Mouse (Mus musculus) right cerebral cortex, postnatal 10 days (tissue): ENCODE data around the gene Zswim8.

Experiments used
- DNase-seq, 2 experiments: peaks; one replicate each; pipeline ENCODE4 v3.0.0; 2021; ENCODE audit warnings: low spot score in 2 of 2

The Zswim8 gene

DNA sequence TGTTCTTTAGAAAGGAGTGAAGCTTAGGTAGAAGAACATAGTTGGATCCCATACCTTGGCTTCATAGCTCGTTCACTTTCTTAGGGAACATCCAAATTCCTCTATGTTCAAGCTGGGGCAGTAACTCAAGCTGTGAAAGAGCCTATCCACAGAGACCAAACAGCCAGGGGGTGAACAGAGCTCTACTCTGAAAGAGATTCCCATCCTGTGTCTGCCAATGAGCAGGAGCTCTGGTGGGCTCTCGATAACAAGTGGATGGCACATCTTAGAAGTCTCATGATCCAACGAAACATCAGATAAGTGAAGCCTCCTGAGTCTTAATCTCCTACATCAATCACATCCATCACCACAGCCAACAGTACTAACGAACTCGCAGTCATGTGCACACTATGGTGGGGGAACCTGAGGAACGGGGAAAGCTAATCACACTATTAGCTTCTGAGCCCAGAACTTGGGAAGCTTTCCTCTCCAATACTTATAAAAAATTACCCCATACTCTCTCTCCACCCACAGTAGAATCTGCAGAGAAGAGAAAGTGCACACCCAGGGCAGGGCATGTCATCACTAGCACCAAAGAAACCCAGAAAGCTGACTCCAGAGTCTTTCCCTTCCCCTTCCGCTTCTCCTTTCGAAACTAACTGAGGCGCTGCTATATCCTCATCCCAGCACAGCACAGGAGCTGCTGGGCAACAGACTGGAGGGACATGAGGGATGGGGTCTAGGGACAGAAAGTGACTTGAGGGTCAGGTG is 23.7 kb downstream of the Zswim8 start:
- no peak for DNase-seq

DNA sequence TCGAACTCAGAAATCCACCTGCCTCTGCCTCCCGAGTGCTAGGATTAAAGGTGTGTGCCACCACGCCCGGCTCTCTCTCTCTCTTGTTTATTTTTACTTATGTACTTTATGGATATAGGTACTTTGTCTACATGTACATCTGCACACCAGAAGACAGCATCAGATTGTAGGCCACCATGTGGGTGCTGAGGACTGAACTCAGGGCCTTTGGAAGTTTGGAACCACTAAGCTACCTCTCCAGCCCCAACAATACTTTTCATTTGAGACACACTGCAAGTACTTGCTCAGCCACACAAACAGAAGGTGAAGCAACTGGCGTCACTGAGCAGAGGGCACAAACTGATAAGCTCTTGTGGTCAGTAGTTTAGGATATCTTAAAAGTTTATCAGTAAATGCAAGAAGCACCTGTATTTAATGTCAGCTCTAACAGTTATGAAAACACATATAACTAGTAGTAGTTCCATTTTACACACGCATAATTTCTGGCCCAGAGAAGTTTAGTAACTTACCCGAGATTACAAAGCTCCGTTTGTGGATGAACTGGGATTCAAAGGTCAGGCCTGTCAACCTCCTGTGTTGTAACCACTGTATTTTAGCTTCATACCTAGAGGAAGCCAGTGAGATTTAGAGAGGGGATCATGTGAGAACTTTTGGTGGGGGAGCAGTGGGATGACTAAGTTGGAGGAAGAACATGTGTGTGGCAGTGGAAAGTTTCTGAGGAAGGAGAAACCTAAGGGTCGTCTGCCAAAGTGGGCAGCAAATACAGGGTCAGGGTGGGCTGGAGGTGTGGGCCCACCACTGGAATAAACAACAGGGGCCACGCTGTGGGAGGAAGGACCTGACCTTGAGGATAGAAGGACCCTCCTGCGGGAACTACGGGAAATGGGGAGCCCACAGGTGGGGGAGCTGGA is 25.9 kb downstream of the Zswim8 start:
- peak in 1 of 2 experiments; percentile 20 for DNase-seq

DNA sequence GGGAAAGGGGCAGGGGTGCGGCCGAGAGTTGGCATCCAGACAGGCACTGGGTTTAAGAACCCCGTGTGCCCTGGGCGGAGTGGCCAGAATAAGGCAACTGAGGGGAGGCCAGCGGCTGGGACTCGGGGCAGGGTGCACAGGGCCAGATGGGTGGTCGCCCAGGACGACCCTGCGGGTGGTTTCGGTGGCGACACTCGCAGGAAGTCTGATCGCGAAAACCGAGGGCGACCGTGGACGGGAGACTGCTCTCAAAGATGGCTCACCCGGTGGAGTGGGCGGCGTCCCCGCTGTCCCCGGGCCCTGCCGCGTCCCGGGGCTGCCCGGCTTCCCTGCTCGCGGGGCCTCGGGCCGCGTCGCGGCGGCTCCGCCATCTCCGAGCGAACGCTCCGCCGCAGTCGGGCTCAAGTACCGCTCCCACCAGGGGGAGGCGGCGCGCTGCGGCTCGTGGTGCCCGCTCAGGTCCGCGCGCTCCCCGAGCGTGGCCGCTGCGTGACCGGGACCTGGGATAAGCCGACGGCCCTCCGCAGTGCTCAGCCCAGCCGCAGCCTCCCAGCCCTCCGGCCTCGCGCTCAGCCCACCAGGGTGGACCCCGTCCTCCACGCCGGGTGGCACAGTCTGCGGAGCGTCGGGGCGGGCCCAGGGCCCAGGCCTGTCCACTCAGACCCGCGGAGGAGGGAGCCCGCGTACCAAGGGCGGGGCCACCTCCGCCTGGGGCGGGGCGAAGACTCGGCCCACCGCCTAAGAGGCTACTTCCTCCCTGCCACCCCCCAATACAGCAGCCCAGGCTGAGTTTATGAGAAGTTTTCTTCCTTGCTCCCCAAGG is 26.8 kb downstream of the Zswim8 start, which contains the start of gene Ndst2:
Gene Ndst2 (minus strand): TSS at position 611 of the 823 bp plus-strand sequence.
- DNase-seq: peak; percentile 89 to 90

DNA sequence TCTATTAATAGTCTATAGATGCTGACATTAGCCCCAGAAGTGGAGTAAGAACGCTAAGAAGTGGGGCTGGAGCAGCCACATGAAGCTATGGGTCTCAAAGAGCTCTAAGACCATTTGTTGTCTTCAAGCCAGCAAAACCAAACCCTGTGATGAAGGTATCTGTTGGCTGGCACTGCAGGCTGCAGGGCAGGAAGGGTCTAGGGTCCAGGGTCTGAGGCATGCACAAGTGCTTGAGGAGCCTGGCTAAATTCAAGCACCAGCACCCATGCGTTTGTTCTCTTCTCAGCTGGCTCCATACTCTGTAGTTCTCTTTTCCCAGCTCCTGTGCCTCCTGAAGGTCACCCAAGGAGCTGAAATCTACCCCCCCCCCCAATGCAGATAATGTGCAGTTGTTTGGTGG is 27.7 kb downstream of the Zswim8 start:
- peak in 1 of 2 experiments; percentile 33 for DNase-seq

DNA sequence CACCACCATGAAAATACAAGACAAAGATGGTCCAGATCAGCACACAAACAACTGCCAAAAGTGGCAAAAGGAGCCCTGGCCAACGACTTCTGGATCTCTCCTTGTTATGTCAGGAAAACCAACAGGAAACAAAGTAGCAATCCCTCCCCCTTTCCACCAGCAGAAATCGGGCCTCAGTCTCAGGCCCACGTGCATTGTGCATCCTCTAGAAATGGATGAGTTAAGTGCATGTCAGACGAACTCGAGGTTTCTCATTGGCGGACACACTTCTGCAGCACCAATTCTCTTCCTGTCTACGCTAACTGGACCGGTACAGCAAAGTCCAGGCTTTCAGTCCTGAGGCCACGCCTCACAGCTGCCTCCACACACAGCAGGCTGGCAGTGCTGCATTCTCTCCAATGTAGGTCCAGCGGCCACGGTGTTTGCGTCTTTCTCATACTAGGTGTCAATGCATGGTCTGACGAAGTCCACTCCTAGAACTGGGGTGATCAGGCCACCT is 28.6 kb downstream of the Zswim8 start:
- peak in 1 of 2 experiments; percentile 37 for DNase-seq

DNA sequence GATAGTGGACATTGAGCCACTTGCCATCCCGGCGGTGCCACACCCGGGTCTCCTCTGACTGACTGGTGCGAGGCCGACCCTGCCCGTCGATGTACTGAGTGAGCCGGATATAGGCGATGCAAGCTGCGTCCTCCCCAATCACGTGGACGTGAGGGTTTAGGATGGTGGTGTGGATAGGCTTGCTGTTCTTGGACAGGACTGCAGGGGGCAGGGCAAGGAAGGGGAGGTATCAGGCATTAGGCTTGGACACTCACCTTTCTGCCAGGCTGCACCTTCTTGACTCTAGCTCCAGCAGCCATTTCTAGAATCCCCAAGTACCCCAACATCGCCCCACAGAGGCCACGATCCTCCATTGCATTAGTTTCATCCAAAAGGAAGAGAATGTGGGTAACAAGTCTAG is 30.0 kb downstream of the Zswim8 start:
- DNase-seq: peak in 1 of 2 experiments; percentile 49

DNA sequence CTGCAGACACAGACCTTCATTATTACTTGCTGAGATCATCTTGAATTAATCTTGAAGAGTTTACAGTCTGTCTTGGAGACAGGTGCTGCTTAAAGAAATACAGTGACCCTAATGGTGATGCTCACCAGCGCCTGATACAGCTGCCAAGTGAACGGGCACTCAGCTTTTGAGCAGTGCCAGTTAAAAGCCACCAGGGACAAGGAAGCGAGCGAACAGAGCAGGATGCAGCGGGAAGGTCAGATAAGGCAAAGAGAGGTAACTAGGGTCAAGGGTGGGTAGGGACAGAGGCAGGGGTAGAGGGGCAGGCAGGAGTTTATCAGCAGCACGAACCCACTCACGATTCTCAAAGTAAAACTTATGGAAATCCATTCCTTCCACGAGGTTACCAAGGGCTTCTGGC is 31.2 kb downstream of the Zswim8 start:
- no peak for DNase-seq

DNA sequence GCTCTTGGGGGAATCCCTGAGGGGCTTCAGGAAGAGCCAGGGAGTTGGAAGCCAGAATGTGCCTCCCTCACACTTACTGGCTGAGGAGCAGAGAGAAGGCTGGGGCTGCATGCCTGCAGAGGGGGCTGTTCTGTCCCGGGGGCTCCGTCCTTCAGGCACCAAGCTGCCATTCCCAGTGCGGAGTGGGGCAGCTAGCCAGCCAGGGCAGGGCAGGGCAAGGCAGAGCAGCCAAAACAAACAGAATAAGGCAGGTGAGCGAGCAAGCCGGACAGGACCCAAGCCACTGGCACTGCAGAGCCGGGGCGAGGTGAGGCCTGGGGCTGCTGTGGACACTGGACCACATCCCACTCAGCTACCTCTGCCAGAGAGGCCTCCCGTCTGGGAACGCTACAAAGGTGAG is 33.9 kb downstream of the Zswim8 start:
- peak in 1 of 2 experiments; percentile 21 for DNase-seq

DNA sequence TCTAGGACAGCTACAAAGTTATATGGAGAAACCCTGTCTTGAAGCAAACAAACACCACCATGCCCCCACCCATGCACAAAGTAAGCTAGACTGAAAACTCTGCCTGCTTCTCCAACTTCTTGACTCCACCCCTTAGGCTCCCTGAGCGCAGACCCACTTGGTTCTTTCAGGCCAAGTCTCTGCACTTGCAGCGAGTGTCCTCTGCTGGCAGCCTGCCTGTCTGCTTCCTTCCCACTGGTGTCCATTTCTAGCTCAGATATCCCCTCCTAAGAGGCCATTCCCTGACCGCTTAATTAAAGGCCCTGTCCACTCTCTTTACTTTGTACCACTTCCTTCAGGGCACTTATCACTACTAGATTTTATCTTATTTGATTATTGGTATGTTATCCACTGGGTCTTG is 36.3 kb downstream of the Zswim8 start:
- DNase-seq: peak in 1 of 2 experiments; percentile 27

DNA sequence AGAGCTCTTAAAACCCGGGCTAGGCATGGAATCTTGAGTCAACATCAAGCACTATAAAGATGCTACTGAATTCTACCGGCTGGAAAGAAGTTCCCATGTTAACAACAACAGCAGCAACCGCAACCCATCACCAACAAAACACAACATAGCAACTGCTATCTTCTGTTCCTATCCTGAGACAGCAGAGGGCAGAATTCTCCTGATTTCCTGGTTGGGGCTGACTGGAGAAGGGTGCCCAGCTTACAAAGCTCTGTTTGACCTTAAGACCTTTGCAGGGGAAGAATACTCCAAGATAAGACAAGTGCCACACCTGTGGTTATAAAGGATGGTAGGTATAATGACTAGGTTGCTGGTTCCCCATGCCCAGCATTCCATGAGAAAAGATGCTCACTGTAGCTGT is 39.6 kb downstream of the Zswim8 start:
- DNase-seq: no peak

DNA sequence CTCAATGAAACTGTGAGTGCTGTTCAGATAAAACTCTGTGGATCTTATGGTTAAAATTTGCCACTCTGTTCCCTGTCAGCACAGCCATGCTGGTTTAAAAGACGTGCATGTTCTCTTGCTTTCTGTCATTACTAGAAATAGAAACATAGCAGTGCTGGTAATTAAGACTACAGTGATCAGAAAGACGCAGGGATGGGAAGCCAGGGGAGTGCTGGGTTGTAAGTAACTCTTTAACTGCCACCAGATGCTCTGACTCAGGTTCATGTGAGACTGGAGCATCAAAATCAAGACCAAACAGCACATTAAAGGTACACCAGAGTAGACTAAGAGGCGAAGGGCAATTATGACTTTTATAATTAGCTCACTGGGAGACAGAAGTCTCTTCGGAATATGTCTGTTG is 41.0 kb downstream of the Zswim8 start:
- DNase-seq: no peak

DNA sequence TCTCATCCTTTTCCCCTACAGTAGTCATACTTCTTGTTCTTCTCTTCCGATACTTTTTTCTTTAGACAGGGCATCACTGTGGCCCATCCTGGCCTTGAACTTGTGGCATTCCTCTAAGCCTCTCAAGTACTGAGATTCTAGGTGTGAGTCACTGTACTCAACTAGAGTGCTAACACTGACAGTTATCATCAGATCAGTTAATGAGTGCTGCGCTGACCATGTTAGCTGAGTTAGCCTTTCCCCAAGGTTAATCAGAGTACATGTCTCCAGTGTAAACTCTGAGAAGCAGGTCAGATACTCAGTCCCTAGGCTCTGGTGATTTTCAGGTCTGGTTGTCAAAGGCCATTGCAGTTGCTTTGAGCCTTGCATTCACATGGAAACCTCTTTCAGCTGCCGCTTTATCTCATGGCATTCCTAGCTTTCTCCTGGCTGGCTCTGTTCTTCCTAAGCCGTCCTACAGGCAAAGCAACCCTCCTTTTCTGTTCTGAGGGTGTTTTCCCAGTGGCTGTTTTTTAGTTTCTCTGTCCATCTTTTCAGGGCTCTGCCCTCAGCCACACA is 42.2 kb downstream of the Zswim8 start:
- no peak for DNase-seq

DNA sequence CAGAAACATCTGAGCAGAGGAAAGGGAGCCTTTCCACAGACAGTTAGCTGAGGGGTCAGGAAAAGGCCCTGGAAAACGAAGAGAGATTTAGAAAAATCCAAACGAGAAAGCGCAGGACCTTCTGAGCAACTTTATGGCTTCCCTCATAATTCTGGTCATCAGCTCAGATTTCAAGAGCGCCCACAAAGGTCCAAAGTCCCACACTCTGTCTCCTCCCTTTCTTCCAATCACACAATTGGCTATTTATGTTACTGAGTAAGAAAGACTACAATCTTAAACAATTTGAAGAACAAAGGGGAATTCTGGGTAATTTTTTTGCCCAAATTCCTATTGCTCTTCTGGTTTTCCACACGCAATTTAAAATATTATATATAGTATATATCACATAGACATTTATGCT is 43.2 kb downstream of the Zswim8 start:
- no peak for DNase-seq

DNA sequence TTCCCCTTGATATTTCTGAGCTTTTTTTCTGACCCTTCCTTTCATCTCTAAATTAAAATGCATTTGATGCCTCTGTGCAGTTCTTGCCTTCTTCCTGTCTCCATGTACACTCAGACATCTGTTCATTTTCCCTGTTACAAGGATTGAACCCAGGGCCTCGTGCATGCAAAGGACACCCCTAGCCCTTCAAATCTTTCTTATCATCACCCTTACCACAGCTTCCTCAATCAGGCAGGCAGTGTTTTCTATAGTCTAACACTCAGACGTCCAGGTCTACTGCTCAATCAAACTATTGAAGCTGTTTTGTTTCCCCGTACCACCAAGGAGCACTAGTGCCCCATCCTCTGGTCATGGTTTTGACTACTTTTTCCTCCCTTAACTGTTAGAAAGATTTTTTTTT is 46.4 kb downstream of the Zswim8 start:
- DNase-seq: no peak

DNA sequence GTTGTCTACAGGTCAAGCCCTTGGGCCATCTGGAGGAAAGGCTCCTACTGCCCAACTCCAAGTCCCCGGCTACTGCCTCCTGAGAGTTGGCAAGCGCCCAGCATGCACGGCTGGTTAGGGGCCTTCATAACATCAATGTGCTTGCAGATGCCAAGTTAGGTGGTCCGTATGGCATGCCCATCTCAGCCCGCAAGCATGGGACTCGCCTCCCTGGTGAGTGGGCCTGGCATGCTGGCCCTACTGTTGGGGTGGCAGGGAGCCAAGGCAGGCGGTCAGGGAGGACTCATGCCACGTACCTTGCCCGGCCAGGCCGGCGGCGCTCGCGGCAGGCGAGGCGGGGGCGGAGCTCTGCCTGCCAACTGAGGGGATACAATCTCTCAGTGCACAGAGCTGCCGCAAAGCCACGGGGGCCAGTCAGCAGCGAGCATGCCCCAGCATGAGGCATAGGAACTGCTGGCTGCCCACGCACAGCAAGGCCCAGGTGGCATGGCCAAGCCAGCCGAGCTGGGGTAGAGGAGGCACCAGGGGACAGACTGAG is 50.1 kb downstream of the Zswim8 start:
- peak in 1 of 2 experiments; percentile 39 for DNase-seq

DNA sequence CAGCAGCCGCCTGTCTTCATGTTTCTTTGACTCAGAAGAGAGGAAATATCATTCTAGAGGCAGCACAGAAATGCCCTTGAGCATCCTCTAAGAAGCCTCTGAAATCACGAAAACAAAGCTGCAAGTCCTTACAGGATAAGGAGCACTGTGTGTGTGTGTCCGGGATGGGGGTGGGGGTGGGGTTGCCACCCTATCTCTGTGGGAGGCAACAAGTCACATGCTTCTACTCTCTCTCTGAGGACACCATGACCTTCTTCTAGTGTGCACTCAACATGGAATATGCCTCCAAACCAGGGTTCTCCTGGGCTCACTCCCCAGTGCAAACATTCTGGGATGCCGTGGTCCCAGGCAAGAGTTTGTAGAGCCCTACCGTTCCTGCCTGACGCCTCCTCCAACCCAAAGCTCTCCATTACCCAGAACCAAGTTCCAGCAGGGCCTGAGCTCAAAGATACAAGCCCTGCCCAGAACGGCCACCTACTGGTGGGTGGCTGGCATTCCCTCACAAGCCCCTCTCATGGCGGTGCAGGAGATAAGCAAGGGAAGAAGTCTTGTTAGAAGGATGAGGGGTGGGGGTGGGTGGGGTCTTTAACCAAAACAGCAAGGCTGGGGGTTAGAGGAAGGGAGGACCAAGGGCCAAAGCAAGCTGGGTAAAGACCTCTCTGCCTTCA is 51.5 kb downstream of the Zswim8 start:
- DNase-seq: no peak

DNA sequence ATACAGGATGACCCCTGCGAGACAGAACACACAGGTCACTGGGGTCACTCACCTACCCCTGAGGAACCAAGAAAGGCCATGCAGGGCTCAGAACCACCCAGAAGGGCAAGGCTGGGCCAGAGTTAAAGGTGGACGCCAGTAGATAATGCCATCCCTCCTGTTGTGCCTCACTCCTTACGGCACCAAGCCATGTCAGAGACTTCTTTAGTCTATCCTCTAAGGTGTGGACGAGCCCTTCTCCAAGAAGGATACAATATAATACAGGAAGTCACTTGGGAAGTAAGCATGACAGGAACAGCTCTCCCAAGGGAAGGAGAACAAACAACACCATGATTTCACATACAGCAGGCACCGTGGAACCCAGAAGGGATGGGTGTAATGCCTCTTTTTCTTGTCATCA is 57.6 kb downstream of the Zswim8 start:
- DNase-seq: no peak

DNA sequence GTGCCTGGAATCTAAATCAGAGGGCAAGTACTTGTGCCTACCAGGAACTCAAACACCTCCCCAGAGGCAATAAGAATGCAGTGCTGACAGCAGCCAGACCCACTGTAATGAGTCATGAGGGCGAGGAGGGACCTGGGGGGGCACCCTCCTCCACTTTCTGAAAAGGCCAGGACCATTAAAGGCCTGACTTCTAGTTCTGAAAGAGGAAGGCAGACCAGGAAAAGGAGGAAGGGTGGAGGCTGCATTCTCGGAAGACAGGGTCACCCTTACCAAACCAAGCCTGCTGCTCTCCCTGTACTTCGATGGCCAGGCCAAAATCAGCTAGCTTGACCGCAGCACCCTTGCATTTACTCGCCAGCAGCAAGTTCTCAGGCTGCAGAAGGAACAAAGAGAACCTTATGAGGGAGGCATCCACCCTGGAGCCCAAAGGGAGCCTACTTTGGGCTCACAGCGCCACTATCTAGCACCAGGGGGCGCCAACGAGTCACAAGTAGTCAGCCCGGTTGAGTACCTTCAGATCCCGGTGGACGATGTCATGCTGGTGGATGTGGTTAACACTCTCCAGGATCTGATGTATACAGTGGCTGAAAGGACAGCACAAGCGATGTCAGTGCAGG is 58.4 kb downstream of the Zswim8 start:
- peak; percentile 87 to 91 for DNase-seq

DNA sequence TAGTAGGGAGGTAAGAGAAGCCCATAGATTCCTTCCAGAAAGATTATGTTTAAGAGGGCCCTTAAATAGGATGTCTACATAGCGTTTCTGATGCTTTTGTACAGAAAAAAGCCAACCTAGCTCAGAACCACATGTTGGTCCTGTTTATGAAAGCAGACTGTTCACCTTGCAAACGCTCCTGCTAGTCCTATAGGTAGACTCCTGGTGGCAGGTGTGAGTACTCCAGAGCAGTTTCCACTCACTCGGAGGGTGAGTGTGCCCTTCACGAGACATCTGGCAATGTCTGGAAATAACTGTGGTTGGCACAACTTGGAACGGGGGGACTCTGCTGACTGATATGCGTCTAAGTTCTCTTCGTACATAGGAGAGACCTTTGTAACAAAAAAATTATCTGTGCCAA is 60.6 kb downstream of the Zswim8 start:
- DNase-seq: no peak

DNA sequence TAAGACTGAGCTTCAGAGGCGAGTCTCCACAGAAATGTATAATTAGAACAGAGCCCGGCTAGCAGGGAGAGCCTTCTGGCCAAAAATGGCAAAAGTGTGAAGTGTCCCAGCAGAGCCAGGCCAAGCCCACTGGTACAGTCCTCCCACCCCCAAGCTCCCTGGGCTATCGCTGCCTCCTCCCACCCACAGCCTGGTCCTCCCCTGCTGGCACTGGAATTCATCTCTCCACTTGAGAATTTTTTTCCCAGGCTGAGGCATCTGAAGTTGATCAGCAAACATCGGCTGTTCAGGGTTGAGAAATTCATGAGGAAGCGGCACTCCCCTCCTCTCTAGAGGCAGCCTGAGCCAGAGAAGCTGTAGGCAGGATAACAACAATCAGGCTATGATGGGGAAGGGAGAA is 61.2 kb downstream of the Zswim8 start:
- DNase-seq: peak; percentile 61 to 76
